Mouse (Mus musculus): ENCODE data around the gene Gm20388. TPM values are rescaled to one million over a fixed set of nuclear protein-coding genes. Genes with fewer than 3 reads are reported as not detected.

Gene Gm20388
- polyA plus RNA-seq, 1 experiment from 2014 or later: not detected

- no peak overlapping the region for H3K9ac ChIP-seq
These were observed 4078.0 kb downstream of the Gm20388 start for GRCm38 (mm10) chr8:123988605-123989038.

GRCm38 (mm10) chr8:123989128-123989527 is 4078.5 kb downstream of the Gm20388 start:
- peaks cover 23% of the 10 kb centered on the region for H3K4me1 ChIP-seq (replicated peaks)
- 22% methylated on average over 7 of the region's 7 CpGs for WGBS
- no peak overlapping the region for H3K9ac ChIP-seq
- peak overlapping the region; percentile 1; the same call in 1 of the 2 replicates for H3K4me2 ChIP-seq
- H3K27ac ChIP-seq: peak overlapping the region; percentile 33
- H3K9me3 ChIP-seq (replicated peaks): no peaks in the 10 kb centered on the region
- H3K4me3 ChIP-seq: no peak overlapping the region
- ATAC-seq (replicated peaks; ENCODE audit: insufficient number of reproducible peaks, insufficient read depth, low FRiP score, low read depth): no peak; the same call in 1 of the 2 replicates
- H3K27me3 ChIP-seq: no peaks in the 10 kb centered on the region
- no peaks in the 10 kb centered on the region for H3K36me3 ChIP-seq

More at GRCm38 (mm10) chr8:123988605-123989038, 4078.0 kb downstream of the Gm20388 start:
- peak overlapping the region; percentile 1; the same call in 1 of the 2 replicates for H3K4me2 ChIP-seq
- peak overlapping the region; percentile 33 for H3K27ac ChIP-seq
- peaks cover 23% of the 10 kb centered on the region for H3K4me1 ChIP-seq (replicated peaks)
- no peaks in the 10 kb centered on the region for H3K36me3 ChIP-seq
- H3K9me3 ChIP-seq (replicated peaks): no peaks in the 10 kb centered on the region
- no peaks in the 10 kb centered on the region for H3K27me3 ChIP-seq
- peak; percentile 54; the same call in 1 of the 2 replicates for ATAC-seq (replicated peaks; ENCODE audit: insufficient number of reproducible peaks, insufficient read depth, low FRiP score, low read depth)
- no peak overlapping the region for H3K4me3 ChIP-seq
- 25% methylated on average over 6 of the region's 6 CpGs for WGBS

GRCm38 (mm10) chr8:123990277-123991049 is 4079.8 kb downstream of the Gm20388 start:
- Histone ChIP-seq H3K36me3 (no peaks in the 10 kb centered on the region), H3K27me3 (no peaks in the 10 kb centered on the region), H3K9me3 (replicated peaks) (no peaks in the 10 kb centered on the region), H3K9ac (no peak overlapping the region), H3K27ac (no peak overlapping the region), H3K4me3 (no peak overlapping the region), H3K4me1 (replicated peaks) (peaks cover 23% of the 10 kb centered on the region), H3K4me2 (no peak overlapping the region)
- 51% methylated on average over 13 of the region's 13 CpGs for WGBS
- ATAC-seq (replicated peaks; ENCODE audit: insufficient number of reproducible peaks, insufficient read depth, low FRiP score, low read depth): no peak

- Histone ChIP-seq H3K27me3 (no peaks in the 10 kb centered on the region), H3K27ac (no peak overlapping the region), H3K4me2 (no peak overlapping the region), H3K4me1 (replicated peaks) (peaks cover 23% of the 10 kb centered on the region), H3K9ac (no peak overlapping the region), H3K4me3 (no peak overlapping the region), H3K36me3 (peaks cover 14% of the 10 kb centered on the region), H3K9me3 (replicated peaks) (no peaks in the 10 kb centered on the region)
- ATAC-seq (replicated peaks; ENCODE audit: insufficient number of reproducible peaks, insufficient read depth, low FRiP score, low read depth): no peak
- 75% methylated on average over 8 of the region's 8 CpGs for WGBS
These were observed 4081.9 kb downstream of the Gm20388 start for GRCm38 (mm10) chr8:123992587-123992986.

- H3K4me2 ChIP-seq: no peak overlapping the region
- no peaks in the 10 kb centered on the region for H3K9me3 ChIP-seq (replicated peaks)
- H3K27ac ChIP-seq: no peak overlapping the region
- no peak overlapping the region for H3K9ac ChIP-seq
- no peak overlapping the region for H3K4me3 ChIP-seq
- H3K36me3 ChIP-seq: peaks cover 14% of the 10 kb centered on the region
- WGBS: 87% methylated on average over 5 of the region's 5 CpGs
- ATAC-seq (replicated peaks; ENCODE audit: insufficient number of reproducible peaks, insufficient read depth, low FRiP score, low read depth): no peak
- H3K4me1 ChIP-seq (replicated peaks): peaks cover 19% of the 10 kb centered on the region
- H3K27me3 ChIP-seq: no peaks in the 10 kb centered on the region
These were observed 4083.0 kb downstream of the Gm20388 start for GRCm38 (mm10) chr8:123993597-123993996.

- no peak overlapping the region for H3K4me2 ChIP-seq
- peaks cover 14% of the 10 kb centered on the region for H3K36me3 ChIP-seq
- H3K4me3 ChIP-seq: no peak overlapping the region
- 86% methylated on average over 3 of the region's 3 CpGs for WGBS
- no peaks in the 10 kb centered on the region for H3K27me3 ChIP-seq
- H3K27ac ChIP-seq: no peak overlapping the region
- H3K9me3 ChIP-seq (replicated peaks): no peaks in the 10 kb centered on the region
- peaks cover 15% of the 10 kb centered on the region for H3K4me1 ChIP-seq (replicated peaks)
- H3K9ac ChIP-seq: no peak overlapping the region
- ATAC-seq (replicated peaks; ENCODE audit: insufficient number of reproducible peaks, insufficient read depth, low FRiP score, low read depth): no peak
These were observed 4083.4 kb downstream of the Gm20388 start for GRCm38 (mm10) chr8:123993997-123994396.

- H3K27ac ChIP-seq: no peak overlapping the region
- no peak; the same call in 1 of the 2 replicates for ATAC-seq (replicated peaks; ENCODE audit: insufficient number of reproducible peaks, insufficient read depth, low FRiP score, low read depth)
- H3K4me3 ChIP-seq: no peak overlapping the region
- no peaks in the 10 kb centered on the region for H3K9me3 ChIP-seq (replicated peaks)
- peaks cover 6% of the 10 kb centered on the region; the same call in 1 of the 2 replicates for H3K4me1 ChIP-seq (replicated peaks)
- H3K36me3 ChIP-seq: peaks cover 32% of the 10 kb centered on the region
- H3K4me2 ChIP-seq: no peak overlapping the region
- H3K9ac ChIP-seq: no peak overlapping the region
- no peaks in the 10 kb centered on the region for H3K27me3 ChIP-seq
- 66% methylated on average over 2 of the region's 2 CpGs for WGBS
These were observed 4088.9 kb downstream of the Gm20388 start for GRCm38 (mm10) chr8:123999568-123999967.

- Histone ChIP-seq H3K27ac (no peak overlapping the region), H3K27me3 (no peaks in the 10 kb centered on the region), H3K9me3 (replicated peaks) (no peaks in the 10 kb centered on the region), H3K9ac (no peak overlapping the region), H3K36me3 (peaks cover 45% of the 10 kb centered on the region), H3K4me1 (replicated peaks) (peaks cover 6% of the 10 kb centered on the region; the same call in 1 of the 2 replicates), H3K4me3 (no peak overlapping the region), H3K4me2 (no peak overlapping the region)
- 88% methylated on average over 10 of the region's 10 CpGs for WGBS
- no peak for ATAC-seq (replicated peaks; ENCODE audit: insufficient number of reproducible peaks, insufficient read depth, low FRiP score, low read depth)
These were observed 4092.0 kb downstream of the Gm20388 start for GRCm38 (mm10) chr8:124002546-124003108.

GRCm38 (mm10) chr8:124007829-124008228 is 4097.2 kb downstream of the Gm20388 start:
- no peak overlapping the region for H3K27ac ChIP-seq
- H3K9ac ChIP-seq: no peak overlapping the region
- H3K4me2 ChIP-seq: no peak overlapping the region
- H3K27me3 ChIP-seq: no peaks in the 10 kb centered on the region
- no peaks in the 10 kb centered on the region for H3K9me3 ChIP-seq (replicated peaks)
- peaks cover 5% of the 10 kb centered on the region; the same call in 1 of the 2 replicates for H3K4me1 ChIP-seq (replicated peaks)
- no peak for ATAC-seq (replicated peaks; ENCODE audit: insufficient number of reproducible peaks, insufficient read depth, low FRiP score, low read depth)
- H3K36me3 ChIP-seq: peaks cover 55% of the 10 kb centered on the region
- WGBS: 82% methylated on average over 6 of the region's 6 CpGs
- H3K4me3 ChIP-seq: no peak overlapping the region

- H3K36me3 ChIP-seq: peaks cover 30% of the 10 kb centered on the region
- no peak for ATAC-seq (replicated peaks; ENCODE audit: insufficient number of reproducible peaks, insufficient read depth, low FRiP score, low read depth)
- peaks cover 5% of the 10 kb centered on the region; the same call in 1 of the 2 replicates for H3K4me1 ChIP-seq (replicated peaks)
- no peak overlapping the region for H3K9ac ChIP-seq
- 0 out of 2 replicates have a peak overlapping the region, but pooled peaks have one; percentile 1 for H3K4me2 ChIP-seq
- H3K27ac ChIP-seq: peak overlapping the region; percentile 71
- H3K4me3 ChIP-seq: no peak overlapping the region
- no peaks in the 10 kb centered on the region for H3K9me3 ChIP-seq (replicated peaks)
- H3K27me3 ChIP-seq: no peaks in the 10 kb centered on the region
- 41% methylated on average over 3 of the region's 3 CpGs for WGBS
These were observed 4100.9 kb downstream of the Gm20388 start for GRCm38 (mm10) chr8:124011580-124011979.

- Histone ChIP-seq H3K9ac (no peak overlapping the region), H3K4me3 (no peak overlapping the region), H3K4me2 (no peak overlapping the region), H3K27ac (peak overlapping the region; percentile 71), H3K36me3 (peaks cover 25% of the 10 kb centered on the region), H3K9me3 (replicated peaks) (no peaks in the 10 kb centered on the region), H3K27me3 (no peaks in the 10 kb centered on the region), H3K4me1 (replicated peaks) (peaks cover 5% of the 10 kb centered on the region; the same call in 1 of the 2 replicates)
- 98% methylated on average over 3 of the region's 3 CpGs for WGBS
- no peak for ATAC-seq (replicated peaks; ENCODE audit: insufficient number of reproducible peaks, insufficient read depth, low FRiP score, low read depth)
These were observed 4101.4 kb downstream of the Gm20388 start for GRCm38 (mm10) chr8:124011989-124012586.
